Mouse (Mus musculus): Measurements from ENCODE around the gene Slc39a10.

Gene Slc39a10

DNA sequence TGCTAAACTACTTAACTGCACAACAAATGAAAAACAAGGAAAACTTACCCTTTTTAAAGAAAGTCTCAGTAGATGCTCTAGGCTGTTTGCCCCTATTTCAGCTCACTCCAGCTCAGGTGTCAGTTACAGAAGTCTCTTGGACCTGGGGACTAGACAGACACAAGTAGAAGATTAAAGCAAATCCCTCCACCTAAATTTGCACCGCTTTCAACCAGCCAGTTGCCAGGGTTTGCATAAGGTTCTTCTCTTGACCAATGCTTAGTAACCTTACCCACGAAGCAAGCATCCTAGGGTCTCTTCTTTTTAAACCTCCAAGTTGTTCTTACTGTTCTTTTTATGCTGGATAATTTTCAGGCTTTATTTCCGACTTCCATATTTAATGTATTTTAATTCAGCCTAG is at the start of gene Slc39a10:
Gene Slc39a10, minus strand, starts transcription at position 101 of the 400 bp plus-strand sequence.
- CTCF ChIA-PET = no interaction called here

DNA sequence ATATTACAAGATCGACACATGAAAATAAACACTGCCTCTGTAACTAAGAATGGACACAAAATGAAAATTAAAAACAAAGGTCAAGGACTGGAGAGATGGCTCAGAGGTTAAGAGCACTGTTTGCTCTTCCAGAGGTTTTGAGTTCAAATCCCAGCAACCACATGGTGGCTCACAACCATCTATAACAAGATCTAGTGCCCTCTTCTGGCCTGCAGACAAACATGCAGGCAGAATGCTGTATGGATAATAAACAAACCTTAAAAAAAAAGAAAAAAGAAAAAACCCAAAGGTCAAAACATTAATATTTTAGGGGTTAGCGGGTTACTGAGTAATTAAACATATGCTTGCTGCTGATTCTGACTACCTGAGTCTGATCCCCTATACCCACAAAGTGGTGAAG is 46.6 kb upstream of the Slc39a10 start:
- CTCF ChIA-PET = no interaction called here

DNA sequence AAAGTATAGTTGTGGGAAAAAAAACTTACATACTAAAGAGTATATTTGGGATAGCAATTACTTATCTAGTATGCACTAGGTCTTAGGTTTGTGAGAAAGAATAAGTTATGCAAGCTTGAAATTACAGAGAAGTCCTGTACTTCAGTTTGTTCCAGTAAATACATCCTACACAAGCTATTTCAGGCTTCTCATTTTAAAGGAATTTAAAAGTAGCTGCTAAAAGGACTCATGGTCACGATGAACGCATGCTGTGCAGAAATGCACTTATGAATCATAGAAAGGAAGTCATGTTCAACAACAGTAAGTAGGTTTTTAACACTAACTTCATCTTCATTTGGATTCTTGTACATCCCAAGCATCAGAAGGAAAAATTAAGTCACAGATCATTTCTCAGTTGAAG is 45.0 kb upstream of the Slc39a10 start:
- CTCF ChIA-PET = no interaction called here

DNA sequence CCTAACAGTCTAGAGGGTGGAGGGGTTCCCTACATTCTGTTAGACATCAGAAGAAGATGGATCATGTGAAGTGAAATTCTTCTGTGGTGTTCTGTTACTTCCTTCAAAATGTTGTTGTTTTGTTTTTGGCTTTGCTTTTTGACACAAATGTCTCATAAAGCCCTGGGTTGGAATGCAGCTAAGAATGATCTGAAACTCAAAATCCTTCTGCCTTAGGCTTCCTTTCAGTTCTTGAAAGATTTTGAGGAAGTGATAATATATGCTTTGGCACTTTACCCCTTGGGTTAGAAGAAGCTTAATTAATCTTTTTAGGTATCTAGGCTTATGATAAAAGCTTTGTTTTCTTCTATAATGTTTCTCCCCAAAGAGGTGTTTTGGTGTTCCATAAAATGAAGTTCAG is 34.5 kb upstream of the Slc39a10 start:
- CTCF ChIA-PET = no interaction called here

DNA sequence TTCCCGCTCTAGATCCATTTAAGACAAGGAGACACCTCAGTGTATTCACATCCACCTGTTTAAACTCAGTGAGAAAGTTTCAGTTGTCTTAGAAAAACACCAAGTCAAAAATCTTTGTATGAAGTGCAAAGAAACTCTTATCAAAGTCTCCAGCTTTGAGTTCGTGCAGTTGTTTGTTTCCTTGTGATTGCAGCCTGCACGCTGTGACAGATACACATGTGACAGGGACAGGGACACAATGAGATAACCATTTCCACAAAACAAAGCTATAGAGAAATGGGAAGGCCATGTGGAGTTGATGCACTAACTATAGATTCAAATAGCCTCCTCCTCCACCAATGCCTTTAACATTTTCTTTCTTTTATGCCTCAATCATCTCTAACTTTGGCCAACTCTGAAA is 33.6 kb upstream of the Slc39a10 start:
- CTCF ChIA-PET = no interaction called here

DNA sequence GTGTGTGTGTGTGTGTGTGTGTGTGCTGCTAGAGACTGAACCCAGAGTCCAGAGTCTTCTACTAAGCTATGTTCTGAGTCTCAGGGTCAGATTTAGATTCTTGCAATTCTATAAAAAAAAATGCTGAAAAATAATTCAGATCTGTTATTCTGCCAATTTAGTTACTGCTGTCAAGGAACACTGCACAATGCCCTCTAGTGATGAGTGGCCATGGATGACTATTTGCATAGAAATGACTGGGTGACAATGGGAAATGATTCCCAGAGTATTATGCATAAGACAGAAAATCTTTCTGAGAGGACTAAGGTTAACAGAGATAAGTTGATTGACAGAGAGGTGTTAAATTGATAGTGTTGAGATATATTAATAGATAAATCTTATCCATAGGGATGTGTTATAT is 32.3 kb upstream of the Slc39a10 start:
- CTCF ChIA-PET = no interaction called here

DNA sequence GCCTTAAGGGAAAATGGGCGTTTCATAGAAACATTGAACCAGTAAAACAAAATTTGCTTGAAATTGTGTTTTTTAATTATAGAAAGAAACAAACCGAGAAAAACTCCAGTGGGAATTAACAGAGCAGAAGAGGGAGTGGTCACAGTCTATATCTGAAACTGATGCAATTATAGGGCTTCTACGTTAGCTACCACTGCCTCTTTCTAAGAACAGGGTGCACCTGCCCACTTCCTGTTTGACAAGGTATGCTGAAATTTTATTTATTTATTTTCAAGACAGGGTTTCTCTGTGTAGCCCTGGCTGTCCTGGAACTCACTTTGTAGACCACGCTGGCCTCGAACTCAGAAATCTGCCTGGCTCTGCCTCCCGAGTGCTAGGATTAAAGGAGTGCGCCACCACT is 30.3 kb upstream of the Slc39a10 start:
- CTCF ChIA-PET = no interaction called here

DNA sequence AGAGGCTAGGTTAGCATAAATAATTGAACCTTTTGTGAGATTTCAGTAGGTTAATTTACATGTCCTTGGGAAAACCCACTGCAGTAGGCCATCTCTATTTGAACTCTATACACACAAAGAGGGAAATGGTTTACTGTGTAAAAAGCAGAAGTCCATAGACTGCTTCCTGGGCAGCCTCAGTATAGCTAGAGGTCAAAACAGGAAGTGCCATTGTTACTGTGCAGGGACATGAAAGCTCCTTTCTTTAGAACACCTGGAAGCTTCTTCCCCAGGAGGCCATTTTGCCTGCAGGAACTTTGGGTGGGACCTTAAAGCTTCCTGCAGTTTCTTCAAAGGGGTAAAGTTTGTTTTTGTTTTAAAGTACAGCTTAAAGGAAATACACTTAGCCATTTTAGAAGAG is 29.0 kb upstream of the Slc39a10 start:
- CTCF ChIA-PET = no interaction called here

DNA sequence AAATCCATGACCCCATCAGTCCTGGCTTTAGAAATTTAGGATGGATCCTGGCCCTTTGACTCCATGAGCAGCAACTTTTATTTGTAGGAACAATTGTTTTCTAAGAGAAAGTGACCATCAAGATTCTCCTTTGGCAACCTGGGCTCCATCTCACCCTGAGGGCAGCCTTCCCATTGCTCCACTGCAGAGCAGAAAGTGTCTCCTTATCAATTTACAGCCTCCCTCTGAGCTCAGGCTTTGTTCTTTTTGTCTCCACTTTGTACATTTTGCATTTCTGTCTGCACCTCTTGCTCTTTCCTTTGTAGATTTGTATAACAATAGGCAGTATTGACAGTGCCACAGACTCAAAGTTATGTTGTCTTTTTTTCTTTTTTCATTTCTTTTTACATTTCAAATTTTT is 23.6 kb upstream of the Slc39a10 start:
- CTCF ChIA-PET = no interaction called here

DNA sequence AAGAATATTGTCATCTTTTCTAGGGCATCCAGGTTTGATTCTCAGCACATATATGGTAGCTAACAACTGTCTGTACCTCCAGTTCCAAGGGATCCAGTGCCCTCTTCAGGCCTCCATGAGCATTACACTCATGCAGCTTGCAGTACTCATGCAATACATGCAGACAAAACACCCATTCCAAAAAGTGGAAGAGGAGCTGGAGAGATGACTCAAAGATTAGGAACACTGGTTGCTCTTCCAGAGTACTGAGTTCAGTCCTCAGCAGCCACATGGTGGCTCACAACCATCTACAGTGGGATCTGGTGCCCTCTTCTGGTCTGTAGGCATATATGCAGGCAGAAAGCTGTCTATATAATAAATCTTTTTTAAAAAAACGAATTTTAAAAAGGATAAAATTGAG is 21.7 kb upstream of the Slc39a10 start:
- CTCF ChIA-PET = no interaction called here

DNA sequence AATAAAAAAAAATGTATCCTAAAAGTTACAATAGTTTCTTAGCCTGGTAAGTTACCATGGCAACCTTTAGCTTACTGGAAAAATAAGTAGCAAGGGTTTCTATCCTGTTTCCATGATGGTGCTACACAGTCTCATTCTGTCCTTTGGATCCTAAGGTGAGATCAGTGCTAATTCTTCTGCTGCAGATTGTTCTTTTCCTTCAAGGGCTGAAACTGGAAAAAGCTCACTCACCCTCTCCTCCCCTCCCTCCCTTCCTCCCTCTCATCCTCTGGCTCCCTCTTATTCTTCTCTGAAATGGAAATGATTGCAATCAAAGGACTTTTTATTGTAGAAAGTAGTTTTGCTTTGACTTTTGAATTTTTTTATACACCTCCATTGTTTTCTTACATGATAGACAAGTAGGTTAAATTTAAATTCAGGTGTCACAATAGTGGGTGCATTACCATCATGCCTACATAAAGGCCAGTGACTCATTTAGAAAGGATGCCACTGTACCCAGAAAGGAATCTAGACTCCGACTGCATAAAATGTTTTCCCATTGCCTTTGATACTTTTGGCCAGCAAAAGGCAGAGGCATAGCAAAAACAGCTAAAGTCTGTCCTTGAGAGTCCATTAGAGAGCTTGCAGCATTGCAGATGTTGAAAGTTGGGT is 20.0 kb upstream of the Slc39a10 start:
- CTCF ChIA-PET = no interaction called here

DNA sequence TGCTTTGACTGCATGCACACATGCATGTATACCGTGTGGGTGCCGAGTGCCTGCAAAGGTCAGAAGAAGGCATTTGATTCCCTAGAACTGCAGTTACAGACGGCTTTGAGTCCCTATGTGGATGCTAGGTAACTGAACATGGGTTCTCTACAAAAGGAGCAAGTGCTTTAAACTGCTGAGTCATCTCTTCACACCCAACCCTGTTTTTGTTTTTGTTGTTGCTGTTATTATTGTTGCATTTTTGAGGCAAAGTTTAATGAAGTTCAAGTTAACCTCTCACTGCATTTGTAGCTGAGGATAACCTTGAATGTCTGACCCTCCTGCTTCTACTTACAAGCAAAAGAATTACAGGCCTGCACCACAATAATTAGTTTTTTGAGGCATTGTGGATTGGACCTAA is 17.5 kb upstream of the Slc39a10 start:
- CTCF ChIA-PET = no interaction called here

DNA sequence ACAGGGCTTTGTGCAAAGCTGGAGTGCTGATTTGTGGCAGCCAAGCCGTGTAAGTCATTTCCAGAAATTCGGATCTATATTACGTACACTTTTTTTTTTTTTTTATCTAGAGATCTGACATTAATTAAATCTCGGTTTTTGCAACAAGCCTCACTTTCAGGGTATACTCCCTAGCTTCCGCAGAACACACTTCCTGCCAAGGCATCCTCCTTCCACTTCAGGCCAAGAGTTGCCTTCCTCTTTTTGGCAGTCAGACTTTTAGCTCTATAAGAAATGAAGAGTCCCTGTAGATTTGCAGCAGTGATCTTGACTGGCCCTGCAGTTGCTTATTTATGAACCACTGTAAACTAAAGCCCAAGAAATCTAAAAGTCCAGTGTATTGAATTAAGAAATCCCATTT is 13.1 kb upstream of the Slc39a10 start:
- CTCF ChIA-PET = interaction anchor here (0.6 kb wide), 2 partner anchors 14 to 18 kb away, joined by 5 read pairs; no protein-coding TSS in a partner anchor

DNA sequence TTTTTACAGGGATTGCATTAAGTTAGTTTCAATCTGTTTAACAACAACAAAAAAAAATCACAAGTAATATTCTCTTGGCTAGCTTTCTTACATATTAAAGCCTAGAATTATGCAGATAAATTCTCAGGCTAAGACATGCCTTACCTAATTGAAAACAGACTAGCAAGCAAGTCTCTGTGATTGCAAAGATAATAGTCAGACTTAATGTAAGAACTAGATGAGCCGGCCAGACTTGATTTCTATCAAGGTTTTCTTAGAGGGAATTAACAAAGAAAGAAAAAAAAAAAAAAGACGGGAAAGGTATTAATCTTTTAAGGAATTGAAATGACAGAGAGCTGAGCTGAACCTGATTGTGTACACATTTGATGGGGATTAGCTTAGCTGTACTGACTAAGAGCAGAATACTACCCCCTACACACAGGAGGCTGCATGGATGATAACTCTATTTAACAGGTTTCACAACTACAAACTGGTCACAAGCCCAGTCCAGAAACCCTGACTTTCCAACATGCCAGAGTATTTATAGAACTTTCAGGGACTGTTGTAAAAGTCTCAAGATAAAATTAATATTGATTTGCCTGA is 9.5 kb upstream of the Slc39a10 start:
- CTCF ChIA-PET = no interaction called here

DNA sequence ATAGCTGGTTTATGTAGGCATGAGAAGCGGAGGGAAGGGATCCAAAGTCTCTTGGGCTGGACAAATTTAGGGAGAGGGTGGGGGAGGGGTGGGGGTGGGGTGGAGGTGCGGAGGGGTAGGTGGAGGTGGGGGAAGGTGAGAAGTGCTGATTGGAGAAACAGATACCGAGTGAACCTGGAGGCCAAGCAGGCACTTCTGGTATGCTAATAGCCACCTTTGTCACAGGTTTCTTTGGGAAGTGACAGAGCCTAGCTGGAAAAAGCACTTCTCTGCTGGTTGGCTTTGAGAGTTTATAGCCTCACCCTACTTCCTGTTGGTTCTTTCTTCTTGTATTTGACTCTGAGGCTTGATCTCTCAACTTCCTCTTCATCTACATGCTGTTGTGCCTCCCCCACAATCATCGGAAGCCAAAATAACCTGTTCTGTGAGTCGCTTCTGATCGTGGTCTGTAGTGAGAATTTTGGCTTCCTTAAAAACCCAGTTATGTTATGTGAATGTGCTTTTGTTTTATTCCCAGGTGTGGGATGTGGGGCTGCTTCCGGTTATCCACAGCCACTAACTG is 1.7 kb upstream of the Slc39a10 start:
- CTCF ChIA-PET = no interaction called here

DNA sequence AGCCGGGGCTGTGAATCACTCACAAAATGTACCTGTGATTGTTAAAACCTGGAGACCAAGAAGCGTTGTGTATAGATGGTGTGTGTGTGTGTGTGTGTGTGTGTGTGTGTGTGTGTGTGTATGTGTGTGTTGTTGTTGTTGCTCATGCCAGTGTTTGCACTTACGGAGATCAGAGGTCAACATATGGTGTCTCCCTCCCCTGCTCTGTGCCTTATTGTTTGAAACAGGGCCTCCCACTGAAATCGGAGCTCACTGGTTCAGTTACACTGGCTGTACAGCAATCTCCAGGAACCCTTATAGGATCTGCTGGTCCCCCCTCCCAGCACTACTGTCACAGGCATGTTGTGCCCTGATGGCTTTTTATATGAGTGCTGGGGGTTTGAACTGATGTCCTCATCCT is 3.9 kb downstream of the Slc39a10 start:
- CTCF ChIA-PET = no interaction called here

DNA sequence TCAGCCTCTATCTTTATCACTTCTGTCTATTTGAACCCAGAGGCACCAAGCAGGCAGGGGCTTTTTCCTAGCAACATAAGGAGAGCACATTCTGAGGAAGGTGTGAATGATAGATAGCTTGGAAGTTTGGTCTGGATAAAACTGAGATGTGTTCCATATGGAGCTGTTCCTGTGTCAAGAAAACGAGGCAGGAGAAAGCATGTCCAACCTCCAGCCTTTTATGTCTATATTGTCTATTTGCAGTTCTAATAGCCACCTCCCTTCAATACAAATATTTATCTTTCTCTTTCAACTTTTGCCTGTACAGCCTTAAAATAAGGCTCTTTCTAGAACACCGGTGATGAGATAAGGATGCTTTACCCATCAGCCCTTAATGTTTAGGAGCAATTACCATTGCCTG is 4.3 kb downstream of the Slc39a10 start:
- CTCF ChIA-PET = no interaction called here

DNA sequence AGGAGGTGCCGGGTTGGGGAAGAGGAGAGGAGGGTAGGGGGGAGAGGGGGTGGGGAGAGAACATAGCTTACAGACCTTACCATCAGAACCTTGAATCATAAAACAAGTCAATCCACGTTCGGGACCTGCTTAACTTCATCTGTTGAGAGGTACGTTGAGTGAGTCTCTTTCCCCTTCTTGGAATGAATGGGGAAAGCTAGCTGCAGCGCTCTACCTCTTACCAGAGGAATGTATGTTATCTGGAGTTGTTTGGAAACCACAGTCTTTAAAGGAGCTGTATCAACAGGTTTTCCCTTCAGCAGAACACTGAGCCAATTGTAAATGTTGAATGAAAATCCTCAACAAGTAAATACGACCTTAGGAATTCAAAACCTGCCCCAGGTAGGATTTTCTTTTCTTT is 4.7 kb downstream of the Slc39a10 start:
- CTCF ChIA-PET = interaction anchor here (0.6 kb wide), 1 partner anchor 17 kb away, joined by 5 read pairs; no protein-coding TSS in a partner anchor

DNA sequence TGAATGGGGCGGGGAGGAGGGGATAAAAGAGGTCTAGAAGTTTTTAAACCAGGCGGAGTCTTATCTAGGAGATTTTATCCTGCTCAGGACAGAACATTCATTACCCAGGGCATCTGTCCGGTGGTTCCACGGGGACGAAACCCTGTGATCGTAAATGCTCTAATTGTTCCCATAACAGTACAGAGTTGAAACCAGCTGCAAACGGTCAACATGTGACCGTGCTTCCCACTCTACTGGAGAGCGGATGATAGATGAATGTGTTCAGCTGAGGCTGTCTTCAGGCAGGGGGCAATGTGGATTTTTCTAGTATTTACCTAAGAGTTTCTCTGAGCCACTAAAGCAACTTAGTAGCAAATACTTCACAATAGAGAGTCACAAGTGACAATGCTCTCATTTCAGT is 6.6 kb downstream of the Slc39a10 start:
- CTCF ChIA-PET = interaction anchor here (0.6 kb wide), 1 partner anchor 127 kb away, joined by 5 read pairs; no protein-coding TSS in a partner anchor

DNA sequence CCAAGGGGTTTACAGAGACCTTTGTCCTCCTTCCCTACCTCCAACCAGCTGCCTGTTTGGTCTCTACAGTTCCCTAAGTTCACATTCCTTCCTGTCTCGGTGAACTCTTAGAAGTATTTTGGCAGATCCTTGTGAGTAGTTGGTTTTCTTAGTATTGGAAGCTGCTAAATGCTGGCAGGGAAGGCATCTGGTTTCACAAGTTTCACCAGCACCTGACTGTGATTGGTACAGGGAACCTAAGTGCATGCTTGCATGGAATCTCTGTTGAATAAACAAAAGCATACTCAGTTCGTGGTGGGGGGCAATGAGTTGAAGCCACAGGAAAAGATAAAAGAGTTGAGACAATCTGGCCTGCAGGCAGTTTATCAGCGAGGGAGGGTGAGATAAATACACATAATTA is 7.4 kb downstream of the Slc39a10 start:
- CTCF ChIA-PET = no interaction called here

DNA sequence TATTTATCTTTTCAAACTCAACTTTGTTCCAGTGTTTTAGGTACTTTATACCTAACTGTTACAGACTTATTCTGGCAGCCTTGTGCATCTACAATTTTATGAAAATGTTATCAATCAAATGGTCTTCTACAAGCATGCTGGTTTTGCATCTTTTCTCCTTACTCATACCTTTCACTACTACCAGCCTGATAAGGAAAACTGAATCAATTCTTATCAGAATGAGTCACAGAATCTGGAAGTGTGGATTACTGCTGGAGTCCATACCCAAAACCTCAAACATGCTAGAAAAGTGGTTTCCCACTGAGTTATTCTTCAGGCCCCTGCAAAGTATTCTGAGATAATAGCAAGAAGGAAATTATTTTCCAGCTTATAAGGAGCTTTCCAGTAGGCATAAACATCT is 12.7 kb downstream of the Slc39a10 start:
- CTCF ChIA-PET = no interaction called here

DNA sequence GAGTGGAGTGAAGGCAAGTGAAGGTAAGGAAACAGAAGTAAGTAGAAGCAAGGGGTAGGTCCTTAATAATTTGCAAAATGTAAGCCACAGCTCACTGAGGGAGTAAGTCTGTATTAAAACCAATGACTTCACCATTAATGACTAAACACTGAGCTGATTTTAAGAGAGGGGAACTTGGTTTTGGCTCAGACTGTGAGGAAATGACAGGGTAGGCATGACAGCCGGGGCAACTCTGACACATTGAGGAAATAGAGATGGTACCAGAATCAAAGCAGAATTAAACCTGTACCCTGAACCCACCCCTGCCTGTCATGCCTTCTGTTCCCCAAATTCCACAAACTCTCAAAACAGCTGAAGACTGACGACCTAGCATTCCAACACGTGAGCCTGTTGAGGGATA is 18.9 kb downstream of the Slc39a10 start:
- CTCF ChIA-PET = no interaction called here

DNA sequence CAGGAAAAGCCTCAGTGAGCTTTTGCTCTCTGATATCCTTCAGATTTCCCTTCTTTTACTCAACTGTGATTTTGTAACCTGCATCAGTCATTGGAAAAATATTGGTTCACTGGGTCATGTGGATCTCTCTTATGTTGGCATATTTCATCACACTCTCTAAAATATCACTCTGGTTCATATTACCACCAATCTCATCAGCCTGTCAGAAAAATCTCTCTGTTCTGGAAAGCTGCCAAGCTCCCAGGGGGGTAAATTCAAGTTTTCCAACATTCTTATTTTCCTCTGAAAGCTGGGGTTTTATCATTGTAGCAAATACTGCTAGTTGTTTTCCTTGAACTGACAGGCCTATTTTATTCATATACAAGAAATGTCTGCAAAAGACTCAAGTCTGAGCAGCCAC is 22.9 kb downstream of the Slc39a10 start:
- CTCF ChIA-PET = no interaction called here
